Mouse (Mus musculus): Measurements from ENCODE around the gene Amigo3. TPM values are rescaled to one million over a fixed set of nuclear protein-coding genes. Genes with fewer than 3 reads are reported as not detected.

Gene Amigo3
- total and polyA plus RNA-seq, 2 experiments from 2014 or later = 2.1 to 4.8 TPM

DNA sequence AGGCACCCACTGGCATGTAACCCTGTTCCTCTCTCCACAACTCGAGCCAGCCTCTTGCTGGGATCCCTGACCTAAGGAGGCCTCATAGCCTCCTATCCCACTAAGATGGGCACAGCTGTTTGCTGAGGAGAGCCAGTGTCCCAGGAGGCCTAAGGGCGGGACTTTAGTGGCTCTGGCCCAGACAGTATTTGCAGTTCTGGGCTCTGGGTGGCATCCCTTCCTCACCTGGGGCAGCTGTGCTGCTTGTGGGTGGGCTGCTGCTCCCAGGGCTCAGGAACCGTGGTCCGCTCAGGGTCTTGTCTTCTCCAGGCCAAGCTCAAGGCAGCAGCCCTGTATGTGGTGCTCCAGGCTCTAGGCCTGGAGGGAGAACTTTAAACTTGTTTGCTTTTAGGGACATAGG lies 6.4 kb upstream of the Amigo3 start:
- Histone ChIP-seq H3K9me3 (ENCODE audit: low read length) (no peaks in the 10 kb centered on the region), H3K4me2 (ENCODE audit: low read depth, low read length) (no peak overlapping the region), H3K9ac (replicated peaks; ENCODE audit: low read length) (no peak overlapping the region), H3K27ac (no peak overlapping the region), H3K36me3 (ENCODE audit: insufficient read depth, low read length) (peaks cover 37% of the 10 kb centered on the region), H3K4me1 (ENCODE audit: insufficient read depth, low read length) (peaks cover 8% of the 10 kb centered on the region; the same call in 1 of the 2 replicates), H3K4me3 (ENCODE audit: low read length) (no peak overlapping the region), H3K27me3 (ENCODE audit: insufficient read depth, low read length) (no peaks in the 10 kb centered on the region)
- TF ChIP-seq CTCF (IDR thresholded peaks at IDR 0.05; ENCODE audit: low read depth) = no peak
- ATAC-seq = no peak
- DNase-seq (ENCODE audit: low spot score) = no peak
- 84% methylated on average over 4 of the region's 4 CpGs for WGBS

DNA sequence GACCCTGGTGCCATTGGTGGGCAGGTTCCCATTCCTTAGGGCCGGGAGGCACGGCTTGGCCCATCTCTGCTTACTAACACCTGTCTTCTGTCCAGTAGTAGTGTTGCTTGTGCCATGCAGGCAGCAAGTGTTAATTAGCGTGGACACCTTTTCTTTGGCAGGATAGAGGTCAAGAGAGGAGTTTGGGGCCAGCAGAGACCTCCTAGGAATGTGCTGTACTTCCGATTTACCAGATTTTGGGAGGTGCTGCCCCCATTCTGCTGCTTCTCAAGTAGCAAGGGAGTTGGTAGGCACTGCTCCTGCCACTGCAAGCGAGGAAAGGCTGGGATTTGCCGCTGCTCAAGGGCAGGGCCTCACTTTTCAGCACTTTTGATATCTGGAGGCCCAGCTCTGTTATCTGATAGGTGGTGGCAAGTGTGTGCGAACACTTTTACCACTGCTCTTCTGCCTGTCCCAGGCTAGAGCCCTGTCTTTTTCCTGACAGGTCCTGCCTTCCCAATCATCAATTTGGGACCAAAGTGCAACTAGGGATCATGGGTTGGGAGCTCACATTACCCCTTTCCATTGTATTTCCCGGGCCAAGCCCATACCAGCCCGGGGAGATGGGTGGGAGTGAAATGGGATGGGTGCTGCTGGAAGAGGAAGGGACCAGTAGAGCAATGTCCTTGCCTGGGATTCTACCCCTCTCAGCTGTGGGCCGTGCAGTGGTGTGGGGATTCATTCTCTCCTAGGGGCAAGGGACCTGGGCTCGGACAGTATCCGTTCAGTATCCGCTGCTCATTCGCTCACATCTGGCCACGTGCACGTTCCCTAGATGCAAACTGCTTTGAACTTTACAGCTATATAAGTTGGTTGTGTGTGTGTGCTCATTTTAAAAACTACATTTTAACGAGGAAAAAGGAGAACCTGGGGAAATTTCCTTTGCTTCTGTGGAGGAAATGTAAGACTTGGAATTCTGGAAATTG lies 5.1 kb upstream of the Amigo3 start:
- no peaks in the 10 kb centered on the region for H3K9me3 ChIP-seq (ENCODE audit: low read length)
- DNase-seq (ENCODE audit: low spot score) = no peak
- no peaks in the 10 kb centered on the region for H3K27me3 ChIP-seq (ENCODE audit: insufficient read depth, low read length)
- H3K4me2 ChIP-seq (ENCODE audit: low read depth, low read length) = peak overlapping the region; percentile 74
- TF ChIP-seq CTCF (IDR thresholded peaks at IDR 0.05; ENCODE audit: low read depth) = no peak
- H3K36me3 ChIP-seq (ENCODE audit: insufficient read depth, low read length) = peaks cover 25% of the 10 kb centered on the region
- no peak for ATAC-seq
- 49% methylated on average over 17 of the region's 17 CpGs for WGBS
- peak overlapping the region; percentile 66; the same call in 1 of the 2 replicates for H3K27ac ChIP-seq
- H3K9ac ChIP-seq (replicated peaks; ENCODE audit: low read length) = peak overlapping the region; percentile 56
- H3K4me3 ChIP-seq (ENCODE audit: low read length) = peak overlapping the region; percentile 50
- peaks cover 8% of the 10 kb centered on the region; the same call in 1 of the 2 replicates for H3K4me1 ChIP-seq (ENCODE audit: insufficient read depth, low read length)

DNA sequence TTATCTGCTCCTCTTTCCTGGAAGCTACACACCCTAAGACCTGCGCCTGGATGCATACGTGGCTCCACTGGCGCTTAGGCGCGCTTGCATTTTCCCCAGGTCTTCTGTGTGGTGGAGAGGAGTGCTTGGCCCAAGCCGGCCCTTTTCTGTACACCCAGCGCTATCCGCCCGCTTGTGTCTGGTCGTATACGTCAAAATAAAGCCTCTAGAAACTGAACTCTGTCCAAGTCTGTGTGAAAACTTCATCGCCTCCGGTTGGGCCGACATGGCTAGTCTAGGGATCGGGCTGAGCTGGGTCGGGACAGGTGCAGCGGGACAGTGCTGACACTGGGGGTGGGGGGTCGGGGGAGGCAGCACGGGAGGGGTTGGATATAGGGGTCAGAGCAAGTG lies 4.4 kb upstream of the Amigo3 start:
- H3K9ac ChIP-seq (replicated peaks; ENCODE audit: low read length) = peak overlapping the region; percentile 56
- H3K4me2 ChIP-seq (ENCODE audit: low read depth, low read length) = peak overlapping the region; percentile 74
- peaks cover 22% of the 10 kb centered on the region for H3K36me3 ChIP-seq (ENCODE audit: insufficient read depth, low read length)
- H3K4me1 ChIP-seq (ENCODE audit: insufficient read depth, low read length) = peaks cover 8% of the 10 kb centered on the region; the same call in 1 of the 2 replicates
- H3K27me3 ChIP-seq (ENCODE audit: insufficient read depth, low read length) = no peaks in the 10 kb centered on the region
- DNase-seq (ENCODE audit: low spot score) (no peak), ATAC-seq (no peak; the same call in 1 of the 2 replicates)
- peak overlapping the region; percentile 66; the same call in 1 of the 2 replicates for H3K27ac ChIP-seq
- peak overlapping the region; percentile 50 for H3K4me3 ChIP-seq (ENCODE audit: low read length)
- 2% methylated on average over 19 of the region's 19 CpGs for WGBS
- no peaks in the 10 kb centered on the region for H3K9me3 ChIP-seq (ENCODE audit: low read length)
- no peak for TF ChIP-seq CTCF (IDR thresholded peaks at IDR 0.05; ENCODE audit: low read depth)

GRCm38 (mm10) chr9:108049016-108049455 lies 3.9 kb upstream of the Amigo3 start, which contains the start of gene Gmppb:
Gene Gmppb (plus strand): TSS chr9:108049242.
- no peaks in the 10 kb centered on the region for H3K27me3 ChIP-seq (ENCODE audit: insufficient read depth, low read length)
- H3K9me3 ChIP-seq (ENCODE audit: low read length) = no peaks in the 10 kb centered on the region
- H3K4me1 ChIP-seq (ENCODE audit: insufficient read depth, low read length) = peaks cover 8% of the 10 kb centered on the region; the same call in 1 of the 2 replicates
- 0% methylated on average over 32 of the region's 39 CpGs for WGBS
- ATAC-seq = peak; percentile 96
- 0 out of 2 replicates have a peak, but pooled peaks have one; percentile 6 for TF ChIP-seq CTCF (IDR thresholded peaks at IDR 0.05; ENCODE audit: low read depth)
- peak; percentile 99 for DNase-seq (ENCODE audit: low spot score)
- peak within 1 kb of the TSS; percentile 56 for H3K9ac ChIP-seq (replicated peaks; ENCODE audit: low read length)
- H3K4me2 ChIP-seq (ENCODE audit: low read depth, low read length) = peak within 1 kb of the TSS; percentile 74
- H3K36me3 ChIP-seq (ENCODE audit: insufficient read depth, low read length) = peaks cover 23% of the 10 kb centered on the region
- peak within 1 kb of the TSS; percentile 50 for H3K4me3 ChIP-seq (ENCODE audit: low read length)
- H3K27ac ChIP-seq = peak within 1 kb of the TSS; percentile 66

GRCm38 (mm10) chr9:108049561-108050251 lies 3.3 kb upstream of the Amigo3 start:
- Histone ChIP-seq H3K27ac (peak overlapping the region; percentile 52), H3K4me3 (ENCODE audit: low read length) (peak overlapping the region; percentile 50), H3K9me3 (ENCODE audit: low read length) (no peaks in the 10 kb centered on the region), H3K36me3 (ENCODE audit: insufficient read depth, low read length) (peaks cover 30% of the 10 kb centered on the region), H3K4me1 (ENCODE audit: insufficient read depth, low read length) (peaks cover 8% of the 10 kb centered on the region; the same call in 1 of the 2 replicates), H3K4me2 (ENCODE audit: low read depth, low read length) (peak overlapping the region; percentile 74), H3K27me3 (ENCODE audit: insufficient read depth, low read length) (no peaks in the 10 kb centered on the region), H3K9ac (replicated peaks; ENCODE audit: low read length) (peak overlapping the region; percentile 56)
- no peak for TF ChIP-seq CTCF (IDR thresholded peaks at IDR 0.05; ENCODE audit: low read depth)
- DNase-seq (ENCODE audit: low spot score) = no peak
- peak; percentile 13 for ATAC-seq
- WGBS = 43% methylated on average over 15 of the region's 15 CpGs

DNA sequence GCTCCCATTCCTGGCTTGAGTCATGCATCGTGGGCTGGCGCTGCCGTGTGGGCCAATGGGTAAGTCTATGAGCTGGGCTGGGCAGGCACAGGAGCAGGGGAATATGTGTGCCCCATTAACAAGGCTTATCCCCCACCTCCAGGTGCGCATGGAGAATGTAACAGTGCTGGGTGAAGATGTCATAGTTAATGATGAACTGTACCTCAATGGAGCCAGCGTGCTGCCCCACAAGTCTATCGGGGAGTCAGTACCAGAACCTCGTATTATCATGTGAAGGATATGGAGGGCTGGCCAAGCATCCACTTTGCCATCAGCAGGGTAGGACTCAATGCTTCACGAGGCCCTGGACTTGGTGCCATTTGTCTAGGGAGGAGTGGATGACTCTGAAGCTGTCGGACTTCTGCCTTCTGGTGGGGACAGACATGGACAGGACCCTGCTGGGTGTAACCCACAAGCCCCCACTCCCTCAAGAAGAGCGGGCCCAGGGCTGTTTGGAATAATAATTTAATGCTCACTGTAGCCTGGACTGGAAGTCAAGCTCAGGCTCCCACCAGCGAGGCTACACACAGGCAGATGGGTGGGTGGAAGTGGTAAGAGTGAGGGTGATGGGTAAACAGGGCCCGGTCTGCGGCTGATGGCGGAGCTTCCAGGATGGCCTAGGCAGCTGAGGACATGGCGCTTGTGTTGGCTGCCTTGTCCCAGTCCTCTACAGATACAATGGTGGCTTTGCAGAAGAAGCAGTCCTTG lies 1.6 kb upstream of the Amigo3 start:
- Histone ChIP-seq H3K27ac (no peak overlapping the region), H3K9ac (replicated peaks; ENCODE audit: low read length) (no peak overlapping the region), H3K4me1 (ENCODE audit: insufficient read depth, low read length) (peaks cover 8% of the 10 kb centered on the region; the same call in 1 of the 2 replicates), H3K36me3 (ENCODE audit: insufficient read depth, low read length) (peaks cover 32% of the 10 kb centered on the region), H3K27me3 (ENCODE audit: insufficient read depth, low read length) (no peaks in the 10 kb centered on the region), H3K4me2 (ENCODE audit: low read depth, low read length) (no peak overlapping the region), H3K4me3 (ENCODE audit: low read length) (no peak overlapping the region), H3K9me3 (ENCODE audit: low read length) (no peaks in the 10 kb centered on the region)
- 94% methylated on average over 15 of the region's 15 CpGs for WGBS
- TF ChIP-seq CTCF (IDR thresholded peaks at IDR 0.05; ENCODE audit: low read depth) = no peak
- DNase-seq (ENCODE audit: low spot score) (no peak), ATAC-seq (no peak)
